Mouse (Mus musculus): ENCODE data around the gene Map2k1.

Map2k1 gene

GRCm38 (mm10) chr9:64227736-64228135 lies 25.7 kb downstream of the Map2k1 start:
- TF ChIP-seq GATA4 (IDR thresholded peaks at IDR 0.05; ENCODE audit: insufficient replicate concordance, low read length), result no peak

- TF ChIP-seq GATA4 (IDR thresholded peaks at IDR 0.05; ENCODE audit: insufficient replicate concordance, low read length), result no peak
Observed at GRCm38 (mm10) chr9:64225805-64226204, 27.6 kb downstream of the Map2k1 start.

- TF ChIP-seq GATA4 (IDR thresholded peaks at IDR 0.05; ENCODE audit: insufficient replicate concordance, low read length), result no peak
Observed at GRCm38 (mm10) chr9:64222098-64222497, 31.3 kb downstream of the Map2k1 start.

GRCm38 (mm10) chr9:64221480-64221879 lies 32.0 kb downstream of the Map2k1 start:
- no peak for TF ChIP-seq GATA4 (IDR thresholded peaks at IDR 0.05; ENCODE audit: insufficient replicate concordance, low read length)

GRCm38 (mm10) chr9:64220603-64221002 lies 32.8 kb downstream of the Map2k1 start:
- no peak for TF ChIP-seq GATA4 (IDR thresholded peaks at IDR 0.05; ENCODE audit: insufficient replicate concordance, low read length)

- no peak for TF ChIP-seq GATA4 (IDR thresholded peaks at IDR 0.05; ENCODE audit: insufficient replicate concordance, low read length)
Observed at GRCm38 (mm10) chr9:64219772-64220420, 33.5 kb downstream of the Map2k1 start.

GRCm38 (mm10) chr9:64219305-64219704 lies 34.1 kb downstream of the Map2k1 start:
- no peak for TF ChIP-seq GATA4 (IDR thresholded peaks at IDR 0.05; ENCODE audit: insufficient replicate concordance, low read length)

- no peak for TF ChIP-seq GATA4 (IDR thresholded peaks at IDR 0.05; ENCODE audit: insufficient replicate concordance, low read length)
Observed at GRCm38 (mm10) chr9:64217887-64218286, 35.5 kb downstream of the Map2k1 start.

GRCm38 (mm10) chr9:64216641-64217040 lies 36.8 kb downstream of the Map2k1 start:
- no peak for TF ChIP-seq GATA4 (IDR thresholded peaks at IDR 0.05; ENCODE audit: insufficient replicate concordance, low read length)

- no peak for TF ChIP-seq GATA4 (IDR thresholded peaks at IDR 0.05; ENCODE audit: insufficient replicate concordance, low read length)
Observed at GRCm38 (mm10) chr9:64216090-64216489, 37.3 kb downstream of the Map2k1 start.

- TF ChIP-seq GATA4 (IDR thresholded peaks at IDR 0.05; ENCODE audit: insufficient replicate concordance, low read length), result no peak
Observed at GRCm38 (mm10) chr9:64214452-64214851, 39.0 kb downstream of the Map2k1 start.

GRCm38 (mm10) chr9:64207509-64208084 lies 45.8 kb downstream of the Map2k1 start:
- no peak for TF ChIP-seq GATA4 (IDR thresholded peaks at IDR 0.05; ENCODE audit: insufficient replicate concordance, low read length)

GRCm38 (mm10) chr9:64202866-64203265 lies 50.6 kb downstream of the Map2k1 start:
- no peak for TF ChIP-seq GATA4 (IDR thresholded peaks at IDR 0.05; ENCODE audit: insufficient replicate concordance, low read length)

- TF ChIP-seq GATA4 (IDR thresholded peaks at IDR 0.05; ENCODE audit: insufficient replicate concordance, low read length), result no peak
Observed at GRCm38 (mm10) chr9:64202331-64202730, 51.1 kb downstream of the Map2k1 start.

- TF ChIP-seq GATA4 (IDR thresholded peaks at IDR 0.05; ENCODE audit: insufficient replicate concordance, low read length), result no peak
Observed at GRCm38 (mm10) chr9:64199897-64200296, 53.5 kb downstream of the Map2k1 start.

GRCm38 (mm10) chr9:64198068-64198762 lies 55.2 kb downstream of the Map2k1 start:
- no peak for TF ChIP-seq GATA4 (IDR thresholded peaks at IDR 0.05; ENCODE audit: insufficient replicate concordance, low read length)
